Mouse (Mus musculus) megakaryocyte, adult 5-6 weeks (primary cell): Measurements from ENCODE around the gene Prkd2. TPM values are rescaled to one million over a fixed set of nuclear protein-coding genes. Genes with fewer than 3 reads are reported as not detected.

Source experiments
- ATAC-seq: 2 replicates; pipeline ENCODE4 v1.8.0; 2016; ENCODE audit warnings: mild to moderate bottlenecking, inconsistent platforms; ENCODE audit not compliant: poor library complexity, severe bottlenecking
- total RNA-seq, 2 experiments: library from RNA; stranded (forward) in 1 of 2; stranded (reverse) in 1 of 2; fragments of 153-499, 151-499 nt in 1 of 2; fragments of 221-1000, 200-1000 nt in 1 of 2; gene quantifications; 2 replicates each; pipeline versions ENCODE4 v1.2.3 to v1.2.4; 2015 to 2017

The Prkd2 gene
- total RNA-seq, 2 experiments from 2014 or later, result 8.8 to 10.1 TPM

- ATAC-seq, result peak; percentile 87
Observed at GRCm38 (mm10) chr7:16891641-16892351, 49.1 kb downstream of the Prkd2 start, which contains the start of gene Gng8. Gene Gng8, plus strand, starts transcription at chr7:16891786.

DNA sequence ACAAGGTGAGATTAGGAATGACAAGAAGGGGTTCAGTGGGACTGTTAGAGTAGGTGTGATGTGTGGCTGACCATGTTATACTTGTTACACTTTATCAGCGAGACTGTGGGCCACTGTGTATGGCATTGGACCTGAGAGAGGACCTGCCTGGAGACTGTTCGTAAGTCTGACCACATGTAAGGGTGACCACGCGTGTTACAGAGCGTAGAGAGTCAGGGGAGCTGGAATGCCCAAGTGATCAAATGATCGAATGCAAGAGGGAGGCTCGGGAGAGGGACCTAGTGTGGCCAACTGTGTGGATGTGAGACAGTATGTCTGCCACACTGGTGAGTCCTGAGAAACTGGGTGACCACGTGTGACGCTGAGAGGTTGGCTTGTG, 49.6 kb downstream of the Prkd2 start:
- ATAC-seq, result no peak

- ATAC-seq, result no peak
Observed at GRCm38 (mm10) chr7:16893612-16894011, 50.9 kb downstream of the Prkd2 start.

- no peak for ATAC-seq
Observed at GRCm38 (mm10) chr7:16894279-16894678, 51.6 kb downstream of the Prkd2 start.

- peak; percentile 84 for ATAC-seq
Observed at GRCm38 (mm10) chr7:16895000-16895399, 52.3 kb downstream of the Prkd2 start.

DNA sequence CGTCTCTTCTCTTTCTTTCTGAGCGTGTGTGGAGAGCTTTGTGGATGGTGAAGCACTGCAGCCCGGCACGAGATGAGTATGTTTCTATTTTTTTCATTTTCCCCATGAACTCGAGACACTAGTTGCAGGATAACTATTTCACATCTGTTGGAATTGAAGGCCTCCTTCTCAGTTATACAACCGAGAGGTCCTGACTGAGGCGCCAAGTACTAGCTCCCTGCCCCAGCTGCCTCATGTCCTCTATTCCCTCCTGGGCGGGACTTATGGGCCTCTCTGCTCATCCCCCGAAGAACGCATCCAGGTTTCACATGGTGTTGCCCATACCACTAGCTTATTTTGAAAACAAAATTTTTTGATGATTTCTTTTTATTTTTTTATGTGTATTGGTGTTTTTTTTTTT, 52.8 kb downstream of the Prkd2 start:
- ATAC-seq, result no peak

GRCm38 (mm10) chr7:16900526-16900925, 57.8 kb downstream of the Prkd2 start:
- ATAC-seq, result no peak

GRCm38 (mm10) chr7:16903439-16903955, 60.8 kb downstream of the Prkd2 start:
- ATAC-seq, result peak; percentile 7; the same call in 1 of the 2 replicates

- ATAC-seq, result no peak
Observed at GRCm38 (mm10) chr7:16904120-16904675, 61.5 kb downstream of the Prkd2 start.

GRCm38 (mm10) chr7:16905491-16906021, 62.9 kb downstream of the Prkd2 start:
- no peak for ATAC-seq

GRCm38 (mm10) chr7:16906281-16906680, 63.6 kb downstream of the Prkd2 start, which contains the start of gene Ptgir:
Gene Ptgir, plus strand, starts transcription at chr7:16906490.
- peak; percentile 22; the same call in 1 of the 2 replicates for ATAC-seq

GRCm38 (mm10) chr7:16906889-16907559, 64.3 kb downstream of the Prkd2 start:
- ATAC-seq, result no peak

DNA sequence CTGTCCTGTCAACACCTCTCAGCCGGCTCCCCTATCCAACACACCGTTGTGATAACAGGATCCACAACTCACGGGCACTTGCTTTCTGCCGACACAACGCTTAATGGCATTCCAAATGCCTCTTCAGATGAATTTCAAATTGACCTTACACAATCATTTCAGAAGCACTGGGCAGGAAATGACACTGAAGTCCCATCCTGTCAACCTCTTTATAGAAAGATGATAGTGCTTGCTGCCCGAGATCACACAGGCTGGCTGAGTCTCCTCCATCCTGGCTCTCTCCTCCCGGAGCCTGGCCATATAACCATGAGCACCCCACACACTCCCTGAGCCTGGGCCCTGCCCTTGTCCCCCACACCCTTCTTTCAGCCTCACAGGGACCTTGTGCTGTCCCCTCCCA, 65.1 kb downstream of the Prkd2 start:
- ATAC-seq, result 0 out of 2 replicates have a peak, but pooled peaks have one; percentile 20

DNA sequence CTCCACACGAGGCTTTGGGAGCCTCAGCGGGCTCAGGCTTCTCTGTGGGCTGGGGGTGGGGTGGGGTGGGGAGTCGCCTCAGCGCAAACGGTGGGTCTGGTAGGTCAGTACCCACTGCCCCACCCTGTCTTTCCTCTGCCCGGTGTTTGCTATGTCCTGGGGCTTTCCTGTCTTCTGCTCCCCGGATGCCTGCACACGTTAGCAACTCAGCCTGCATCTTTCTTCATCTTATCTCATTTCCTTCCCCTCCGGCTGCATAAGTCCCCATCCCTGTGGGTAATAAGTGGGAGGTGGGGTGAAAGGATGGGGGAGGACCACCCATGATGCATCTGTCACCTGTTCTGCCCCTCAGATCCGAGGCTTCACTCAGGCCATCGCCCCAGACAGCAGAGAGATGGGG, 65.7 kb downstream of the Prkd2 start:
- ATAC-seq, result peak; percentile 16

DNA sequence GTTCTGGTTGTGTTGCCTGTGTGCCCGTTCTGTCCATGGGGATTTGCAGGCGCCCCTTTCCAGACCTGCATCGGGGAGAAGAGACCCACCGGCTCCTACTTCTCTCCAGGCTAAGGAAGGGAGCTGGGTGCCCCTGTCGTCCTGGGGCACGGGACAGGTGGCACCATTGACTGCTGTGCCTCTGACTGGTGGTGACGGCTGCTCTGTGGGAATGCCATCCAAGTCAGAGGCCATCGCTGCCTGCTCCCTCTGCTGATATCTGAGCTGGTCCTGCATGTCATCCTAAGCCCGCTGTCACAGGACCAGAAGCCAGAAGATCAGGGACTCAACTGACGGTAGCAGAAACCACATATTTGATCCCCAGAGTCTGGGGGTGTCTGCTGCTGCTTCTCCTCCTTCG, 66.2 kb downstream of the Prkd2 start:
- ATAC-seq, result no peak

DNA sequence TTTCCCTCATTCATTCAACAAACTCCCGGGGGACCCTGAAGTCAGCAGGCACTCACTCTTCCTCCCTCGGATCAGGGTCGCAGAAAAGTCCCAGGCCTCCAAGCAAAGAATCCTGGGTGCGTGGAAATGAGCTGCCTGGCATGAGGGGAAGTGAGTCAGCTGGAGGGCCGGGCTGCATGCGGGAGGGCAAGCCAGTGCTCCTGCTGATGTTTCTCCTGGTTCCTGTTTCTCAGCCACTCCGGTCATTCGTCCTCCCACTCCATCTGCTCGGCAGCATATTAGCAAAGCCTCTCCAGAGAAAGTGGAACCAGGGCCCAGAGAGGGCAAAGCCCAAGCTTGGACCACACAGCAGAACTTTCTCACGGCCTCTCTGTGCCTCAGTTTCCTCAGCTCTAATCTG, 67.2 kb downstream of the Prkd2 start:
- peak; percentile 75 for ATAC-seq

DNA sequence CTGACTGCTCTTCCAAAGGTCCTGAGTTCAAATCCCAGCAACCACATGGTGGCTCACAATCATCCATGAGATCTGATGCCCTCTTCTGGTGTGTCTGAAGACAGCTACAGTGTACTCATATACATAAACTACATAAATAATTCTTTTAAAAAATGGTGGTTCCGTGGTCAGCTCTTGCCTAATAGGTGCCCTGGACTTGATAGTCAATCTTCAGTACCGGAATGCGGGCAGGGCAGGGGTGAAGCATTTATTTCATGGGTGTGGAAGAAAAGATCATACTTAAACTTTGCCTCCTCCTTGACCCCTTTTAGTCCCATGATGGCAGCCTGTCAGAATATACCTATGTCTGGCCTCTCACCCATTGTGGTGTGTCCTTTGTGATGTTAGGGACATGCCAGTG, 69.2 kb downstream of the Prkd2 start:
- no peak for ATAC-seq

GRCm38 (mm10) chr7:16912360-16912759, 69.7 kb downstream of the Prkd2 start:
- ATAC-seq, result no peak

GRCm38 (mm10) chr7:16913806-16914452, 71.2 kb downstream of the Prkd2 start:
- ATAC-seq, result peak; percentile 78

GRCm38 (mm10) chr7:16914453-16915343, 72.0 kb downstream of the Prkd2 start:
- no peak for ATAC-seq
